Mouse (Mus musculus): ENCODE results near the gene Adap2. TPM values are rescaled to one million over a fixed set of nuclear protein-coding genes. Genes with fewer than 3 reads are reported as not detected.
"Not testable (repeated sequence)": the region's sequence is repeated elsewhere in the genome, so short reads cannot be mapped to it uniquely, and the experiment has no call there.

Gene Adap2
- polyA plus RNA-seq, 1 experiment from 2014 or later = 3.1 TPM

DNA sequence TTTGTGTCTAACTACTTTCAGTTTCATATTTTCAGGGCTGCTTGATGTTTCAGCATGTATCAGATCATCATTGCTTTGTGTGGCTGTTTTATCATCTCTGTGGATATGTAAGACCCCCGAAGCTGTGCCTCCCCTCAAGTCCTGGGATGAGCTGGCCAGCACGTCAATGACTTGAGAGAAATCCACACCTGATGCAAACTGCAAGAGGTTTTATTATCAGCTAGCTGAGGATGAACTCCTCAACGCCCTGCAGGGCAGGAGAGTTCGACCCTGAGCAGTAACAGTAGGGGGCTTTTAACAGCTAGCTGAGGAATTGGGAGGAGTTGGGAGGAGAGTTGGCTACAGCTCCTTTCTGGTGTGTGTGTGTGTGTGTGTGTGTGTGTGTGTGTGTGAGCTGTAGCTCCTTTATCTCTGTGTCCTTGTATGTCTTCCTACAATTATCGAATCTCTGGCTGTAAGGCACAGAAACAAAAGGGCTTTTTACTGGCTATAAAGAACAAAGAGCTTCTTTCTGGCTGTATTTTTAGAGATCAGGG is 31.6 kb downstream of the Adap2 start:
- 61% methylated on average over 5 of the region's 5 CpGs for WGBS
- H3K4me1 ChIP-seq (ENCODE audit: insufficient read depth, low read length); H3K27ac ChIP-seq (ENCODE audit: low read length); H3K27me3 ChIP-seq (ENCODE audit: insufficient read depth, low read length); ATAC-seq (ENCODE audit: low FRiP score, low TSS enrichment); H3K9ac ChIP-seq (replicated peaks; ENCODE audit: low read length); H3K9me3 ChIP-seq (ENCODE audit: low read length); H3K4me3 ChIP-seq (ENCODE audit: low read length); H3K36me3 ChIP-seq (ENCODE audit: insufficient read depth, low read length): not testable (repeated sequence)
- H3K4me2 ChIP-seq (replicated peaks; ENCODE audit: low read depth, low read length) = peak overlapping the region; percentile 2; the same call in 1 of the 2 replicates

GRCm38 (mm10) chr11:80190280-80190679 is 36.4 kb downstream of the Adap2 start:
- no peak overlapping the region for H3K4me2 ChIP-seq (replicated peaks; ENCODE audit: low read depth, low read length)
- peaks cover 16% of the 10 kb centered on the region for H3K36me3 ChIP-seq (ENCODE audit: insufficient read depth, low read length)
- H3K9ac ChIP-seq (replicated peaks; ENCODE audit: low read length) = no peak overlapping the region
- H3K4me3 ChIP-seq (ENCODE audit: low read length) = no peak overlapping the region
- no peak overlapping the region for H3K27ac ChIP-seq (ENCODE audit: low read length)
- no peak for ATAC-seq (ENCODE audit: low FRiP score, low TSS enrichment)
- H3K27me3 ChIP-seq (ENCODE audit: insufficient read depth, low read length) = no peaks in the 10 kb centered on the region
- WGBS = 49% methylated on average over 4 of the region's 4 CpGs
- H3K9me3 ChIP-seq (ENCODE audit: low read length) = peaks cover 6% of the 10 kb centered on the region; the same call in 1 of the 2 replicates
- no peaks in the 10 kb centered on the region for H3K4me1 ChIP-seq (ENCODE audit: insufficient read depth, low read length)

DNA sequence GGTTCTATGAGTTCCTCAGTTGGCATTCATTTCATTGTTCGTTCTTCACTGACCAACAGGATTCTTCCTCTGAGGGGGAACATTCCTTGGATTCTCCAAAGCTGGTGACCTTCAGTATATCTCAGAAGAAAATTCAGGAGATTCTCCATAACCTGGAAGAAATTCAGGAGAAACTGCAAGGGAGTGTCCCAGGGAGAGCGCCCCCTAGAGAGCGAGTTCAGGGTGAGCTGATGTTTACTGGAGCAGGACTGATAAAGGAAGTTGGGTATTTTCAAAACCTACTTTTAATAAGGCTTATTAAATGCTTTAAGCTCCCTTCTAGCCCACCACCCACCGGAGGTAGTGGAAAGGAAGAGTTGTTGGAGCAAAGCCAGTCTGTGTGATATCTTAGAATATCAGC is 39.9 kb downstream of the Adap2 start:
- Histone ChIP-seq H3K9me3 (ENCODE audit: low read length) (peaks cover 6% of the 10 kb centered on the region; the same call in 1 of the 2 replicates), H3K27ac (ENCODE audit: low read length) (no peak overlapping the region), H3K36me3 (ENCODE audit: insufficient read depth, low read length) (peaks cover 16% of the 10 kb centered on the region), H3K4me3 (ENCODE audit: low read length) (no peak overlapping the region), H3K4me2 (replicated peaks; ENCODE audit: low read depth, low read length) (no peak overlapping the region), H3K4me1 (ENCODE audit: insufficient read depth, low read length) (no peaks in the 10 kb centered on the region), H3K27me3 (ENCODE audit: insufficient read depth, low read length) (no peaks in the 10 kb centered on the region), H3K9ac (replicated peaks; ENCODE audit: low read length) (no peak overlapping the region)
- 71% methylated on average over 4 of the region's 4 CpGs for WGBS
- no peak for ATAC-seq (ENCODE audit: low FRiP score, low TSS enrichment)

- H3K9me3 ChIP-seq (ENCODE audit: low read length) = peaks cover 6% of the 10 kb centered on the region; the same call in 1 of the 2 replicates
- no peak overlapping the region for H3K4me3 ChIP-seq (ENCODE audit: low read length)
- no peak overlapping the region for H3K4me2 ChIP-seq (replicated peaks; ENCODE audit: low read depth, low read length)
- no peak overlapping the region for H3K9ac ChIP-seq (replicated peaks; ENCODE audit: low read length)
- H3K36me3 ChIP-seq (ENCODE audit: insufficient read depth, low read length) = peaks cover 16% of the 10 kb centered on the region
- no peaks in the 10 kb centered on the region for H3K4me1 ChIP-seq (ENCODE audit: insufficient read depth, low read length)
- no peak overlapping the region for H3K27ac ChIP-seq (ENCODE audit: low read length)
- WGBS = 89% methylated on average over 7 of the region's 7 CpGs
- no peak for ATAC-seq (ENCODE audit: low FRiP score, low TSS enrichment)
- H3K27me3 ChIP-seq (ENCODE audit: insufficient read depth, low read length) = no peaks in the 10 kb centered on the region
These were observed 42.4 kb downstream of the Adap2 start for GRCm38 (mm10) chr11:80196351-80196750.

- Histone ChIP-seq H3K9ac (replicated peaks; ENCODE audit: low read length) (no peak overlapping the region), H3K4me1 (ENCODE audit: insufficient read depth, low read length) (no peaks in the 10 kb centered on the region), H3K9me3 (ENCODE audit: low read length) (peaks cover 5% of the 10 kb centered on the region; the same call in 1 of the 2 replicates), H3K36me3 (ENCODE audit: insufficient read depth, low read length) (peaks cover 6% of the 10 kb centered on the region), H3K4me2 (replicated peaks; ENCODE audit: low read depth, low read length) (no peak overlapping the region), H3K27ac (ENCODE audit: low read length) (no peak overlapping the region), H3K4me3 (ENCODE audit: low read length) (no peak overlapping the region), H3K27me3 (ENCODE audit: insufficient read depth, low read length) (no peaks in the 10 kb centered on the region)
- 92% methylated on average over 3 of the region's 3 CpGs for WGBS
- no peak for ATAC-seq (ENCODE audit: low FRiP score, low TSS enrichment)
These were observed 45.4 kb downstream of the Adap2 start for GRCm38 (mm10) chr11:80199316-80199715.

GRCm38 (mm10) chr11:80199773-80200172 is 45.9 kb downstream of the Adap2 start:
- no peak overlapping the region for H3K4me3 ChIP-seq (ENCODE audit: low read length)
- peaks cover 2% of the 10 kb centered on the region for H3K36me3 ChIP-seq (ENCODE audit: insufficient read depth, low read length)
- WGBS = 92% methylated on average over 2 of the region's 2 CpGs
- no peak overlapping the region for H3K4me2 ChIP-seq (replicated peaks; ENCODE audit: low read depth, low read length)
- ATAC-seq (ENCODE audit: low FRiP score, low TSS enrichment) = no peak
- H3K9ac ChIP-seq (replicated peaks; ENCODE audit: low read length) = no peak overlapping the region
- H3K9me3 ChIP-seq (ENCODE audit: low read length) = 0 out of 2 replicates have a peak, but pooled peaks cover under 1% of the 10 kb centered on the region
- no peak overlapping the region for H3K27ac ChIP-seq (ENCODE audit: low read length)
- H3K4me1 ChIP-seq (ENCODE audit: insufficient read depth, low read length) = no peaks in the 10 kb centered on the region
- no peaks in the 10 kb centered on the region for H3K27me3 ChIP-seq (ENCODE audit: insufficient read depth, low read length)

- H3K27ac ChIP-seq (ENCODE audit: low read length) = no peak overlapping the region
- H3K4me2 ChIP-seq (replicated peaks; ENCODE audit: low read depth, low read length) = no peak overlapping the region
- no peak overlapping the region for H3K9ac ChIP-seq (replicated peaks; ENCODE audit: low read length)
- no peak overlapping the region for H3K4me3 ChIP-seq (ENCODE audit: low read length)
- ATAC-seq (ENCODE audit: low FRiP score, low TSS enrichment) = no peak
- WGBS = 88% methylated on average over 1 of the region's 1 CpGs
- no peaks in the 10 kb centered on the region for H3K4me1 ChIP-seq (ENCODE audit: insufficient read depth, low read length)
- no peaks in the 10 kb centered on the region for H3K9me3 ChIP-seq (ENCODE audit: low read length)
- no peaks in the 10 kb centered on the region for H3K27me3 ChIP-seq (ENCODE audit: insufficient read depth, low read length)
- H3K36me3 ChIP-seq (ENCODE audit: insufficient read depth, low read length) = no peaks in the 10 kb centered on the region
These were observed 46.4 kb downstream of the Adap2 start for GRCm38 (mm10) chr11:80200326-80200725.

- Histone ChIP-seq H3K4me3 (ENCODE audit: low read length) (no peak overlapping the region), H3K4me2 (replicated peaks; ENCODE audit: low read depth, low read length) (no peak overlapping the region), H3K9me3 (ENCODE audit: low read length) (no peaks in the 10 kb centered on the region), H3K9ac (replicated peaks; ENCODE audit: low read length) (no peak overlapping the region), H3K27ac (ENCODE audit: low read length) (no peak overlapping the region), H3K27me3 (ENCODE audit: insufficient read depth, low read length) (no peaks in the 10 kb centered on the region), H3K4me1 (ENCODE audit: insufficient read depth, low read length) (no peaks in the 10 kb centered on the region), H3K36me3 (ENCODE audit: insufficient read depth, low read length) (no peaks in the 10 kb centered on the region)
- ATAC-seq (ENCODE audit: low FRiP score, low TSS enrichment) = no peak
- 65% methylated on average over 6 of the region's 6 CpGs for WGBS
These were observed 48.4 kb downstream of the Adap2 start for GRCm38 (mm10) chr11:80202296-80202695.

DNA sequence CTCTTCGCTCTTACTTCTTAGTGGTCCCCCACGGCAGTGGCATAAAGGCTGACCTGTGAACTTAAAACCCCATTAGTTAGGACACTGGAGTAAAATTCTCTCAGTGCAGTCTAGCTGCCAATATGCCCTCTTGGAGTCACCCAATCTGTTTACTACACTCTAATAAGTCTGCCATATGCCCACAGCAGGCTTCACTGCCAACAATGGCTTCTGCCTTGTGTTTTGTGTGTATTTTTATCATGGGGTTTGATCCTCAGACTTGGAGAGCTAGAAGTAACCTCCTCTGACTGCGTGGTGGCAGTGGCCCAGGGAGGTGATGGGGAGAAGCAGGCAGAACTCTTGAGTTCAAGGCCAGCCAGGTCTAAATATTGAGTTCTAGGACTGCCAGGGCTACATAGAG is 50.1 kb downstream of the Adap2 start:
- Histone ChIP-seq H3K4me3 (ENCODE audit: low read length) (no peak overlapping the region), H3K27me3 (ENCODE audit: insufficient read depth, low read length) (no peaks in the 10 kb centered on the region), H3K4me1 (ENCODE audit: insufficient read depth, low read length) (no peaks in the 10 kb centered on the region; the same call in 1 of the 2 replicates), H3K9me3 (ENCODE audit: low read length) (no peaks in the 10 kb centered on the region), H3K27ac (ENCODE audit: low read length) (no peak overlapping the region), H3K36me3 (ENCODE audit: insufficient read depth, low read length) (no peaks in the 10 kb centered on the region), H3K4me2 (replicated peaks; ENCODE audit: low read depth, low read length) (no peak overlapping the region), H3K9ac (replicated peaks; ENCODE audit: low read length) (no peak overlapping the region)
- WGBS = 74% methylated on average over 3 of the region's 3 CpGs
- no peak for ATAC-seq (ENCODE audit: low FRiP score, low TSS enrichment)

DNA sequence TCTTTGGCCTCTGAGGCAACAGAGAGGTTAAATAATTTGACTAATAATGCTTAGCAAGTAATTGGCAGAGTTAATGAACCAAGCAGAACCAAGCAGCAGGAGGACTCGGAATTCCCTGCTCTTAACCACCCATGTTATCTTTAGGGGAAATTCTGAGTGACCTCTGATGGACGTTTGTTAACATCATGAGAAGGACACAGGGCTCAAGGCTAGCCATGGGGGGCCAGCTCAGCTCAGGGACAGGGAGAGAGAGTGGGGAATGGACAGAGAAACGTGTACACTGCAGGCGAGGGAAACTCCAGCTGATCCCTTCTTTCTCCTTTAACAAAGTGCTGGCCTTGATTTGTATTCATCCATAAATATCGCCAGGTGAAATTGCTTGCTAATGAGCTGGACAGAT is 51.0 kb downstream of the Adap2 start:
- no peak overlapping the region for H3K9ac ChIP-seq (replicated peaks; ENCODE audit: low read length)
- no peak for ATAC-seq (ENCODE audit: low FRiP score, low TSS enrichment)
- H3K27ac ChIP-seq (ENCODE audit: low read length) = no peak overlapping the region
- peaks cover 2% of the 10 kb centered on the region for H3K4me1 ChIP-seq (ENCODE audit: insufficient read depth, low read length)
- H3K36me3 ChIP-seq (ENCODE audit: insufficient read depth, low read length) = no peaks in the 10 kb centered on the region
- 39% methylated on average over 5 of the region's 5 CpGs for WGBS
- no peaks in the 10 kb centered on the region for H3K27me3 ChIP-seq (ENCODE audit: insufficient read depth, low read length)
- no peak overlapping the region for H3K4me2 ChIP-seq (replicated peaks; ENCODE audit: low read depth, low read length)
- no peaks in the 10 kb centered on the region for H3K9me3 ChIP-seq (ENCODE audit: low read length)
- no peak overlapping the region for H3K4me3 ChIP-seq (ENCODE audit: low read length)

All from kidney, embryonic 16.5 days (tissue).